Mouse (Mus musculus) right cerebral cortex, postnatal 25 days (tissue): ENCODE data around the gene Rtn4r.
"Not testable (repeated sequence)": the region's sequence is repeated elsewhere in the genome, so short reads cannot be mapped to it uniquely, and the experiment has no call there.

Experiments
- DNase-seq: peaks from one replicate; pipeline ENCODE4 v3.0.0; 2022

Rtn4r gene

GRCm38 (mm10) chr16:18195561-18195960 lies 68.1 kb downstream of the Rtn4r start:
- not testable (repeated sequence) for DNase-seq

GRCm38 (mm10) chr16:18197881-18198280 lies 70.4 kb downstream of the Rtn4r start:
- DNase-seq: peak; percentile 45

GRCm38 (mm10) chr16:18198365-18199098 lies 71.1 kb downstream of the Rtn4r start:
- DNase-seq: no peak

- no peak for DNase-seq
Observed at GRCm38 (mm10) chr16:18200062-18200461, 72.6 kb downstream of the Rtn4r start.

GRCm38 (mm10) chr16:18201620-18202019 lies 74.2 kb downstream of the Rtn4r start:
- no peak for DNase-seq
